Mouse (Mus musculus): ENCODE data around the gene Tas2r135.

Gene Tas2r135

GRCm38 (mm10) chr6:42405134-42405533 lies at the start of gene Tas2r135:
Tas2r135 (plus strand) TSS chr6:42405434.
- DNase-seq: no peak

GRCm38 (mm10) chr6:42355794-42356600 lies 49.2 kb upstream of the Tas2r135 start:
- no peak for DNase-seq

- no peak for DNase-seq
These were observed 48.3 kb upstream of the Tas2r135 start for GRCm38 (mm10) chr6:42356913-42357312.

GRCm38 (mm10) chr6:42357901-42358300 lies 47.3 kb upstream of the Tas2r135 start:
- DNase-seq: no peak

GRCm38 (mm10) chr6:42358901-42359300 lies 46.3 kb upstream of the Tas2r135 start:
- no peak for DNase-seq

- no peak for DNase-seq
These were observed 45.7 kb upstream of the Tas2r135 start for GRCm38 (mm10) chr6:42359364-42360147.

- DNase-seq: no peak
These were observed 44.9 kb upstream of the Tas2r135 start for GRCm38 (mm10) chr6:42360231-42360840.

- no peak for DNase-seq
These were observed 44.0 kb upstream of the Tas2r135 start for GRCm38 (mm10) chr6:42361041-42361895.

- DNase-seq: no peak
These were observed 43.2 kb upstream of the Tas2r135 start for GRCm38 (mm10) chr6:42362074-42362473.

GRCm38 (mm10) chr6:42362497-42362896 lies 42.7 kb upstream of the Tas2r135 start:
- no peak for DNase-seq

GRCm38 (mm10) chr6:42362974-42363373 lies 42.3 kb upstream of the Tas2r135 start:
- DNase-seq: no peak

- DNase-seq: no peak
These were observed 41.2 kb upstream of the Tas2r135 start for GRCm38 (mm10) chr6:42364066-42364465.

- no peak for DNase-seq
These were observed 40.6 kb upstream of the Tas2r135 start for GRCm38 (mm10) chr6:42364607-42365006.

GRCm38 (mm10) chr6:42365215-42365614 lies 40.0 kb upstream of the Tas2r135 start:
- no peak for DNase-seq

GRCm38 (mm10) chr6:42369870-42370269 lies 35.4 kb upstream of the Tas2r135 start:
- peak; percentile 53 for DNase-seq

GRCm38 (mm10) chr6:42370630-42371363 lies 34.4 kb upstream of the Tas2r135 start:
- DNase-seq: no peak

GRCm38 (mm10) chr6:42372001-42372400 lies 33.2 kb upstream of the Tas2r135 start:
- no peak for DNase-seq

GRCm38 (mm10) chr6:42372421-42372815 lies 32.8 kb upstream of the Tas2r135 start:
- DNase-seq: no peak

- peak; percentile 74 for DNase-seq
These were observed 32.3 kb upstream of the Tas2r135 start, which contains the start of gene Epha1 for GRCm38 (mm10) chr6:42372816-42373547. Epha1 (minus strand) TSS chr6:42373268.

GRCm38 (mm10) chr6:42373669-42374430 lies 31.4 kb upstream of the Tas2r135 start:
- no peak for DNase-seq

All from embryo, embryonic 11 days (tissue).